Mouse (Mus musculus) C2C12 (cell line): ENCODE results near the gene Arhgap27. TPM values are rescaled to one million over a fixed set of nuclear protein-coding genes. Genes with fewer than 3 reads are reported as not detected.

Experiments
- H3K27me3 ChIP-seq: one replicate; pipeline ENCODE4 v1.6.1; 2011; ENCODE audit not compliant: control insufficient read depth, insufficient read depth, insufficient read length
- H3K36me3 ChIP-seq: one replicate; pipeline ENCODE4 v1.6.1; 2011; ENCODE audit not compliant: control insufficient read depth, insufficient read depth
- H3K4me3 ChIP-seq: one replicate; pipeline ENCODE4 v1.5.1; 2011; ENCODE audit warnings: mild to moderate bottlenecking, control low read depth; ENCODE audit not compliant: poor library complexity, insufficient read depth, severe bottlenecking
- H3K79me2 ChIP-seq: one replicate; pipeline ENCODE4 v1.6.1; 2011; ENCODE audit not compliant: control insufficient read depth, insufficient read depth
- H3K79me3 ChIP-seq: one replicate; pipeline ENCODE4 v1.6.1; 2011; ENCODE audit warnings: low read depth, control low read depth
- H3ac ChIP-seq: one replicate; pipeline ENCODE3; 2011; ENCODE audit warnings: low read depth; ENCODE audit not compliant: control insufficient read depth, insufficient read length
- CEBPB ChIP-seq: IDR thresholded peaks from one replicate; pipeline ENCODE4 v1.6.1; 2011; ENCODE audit warnings: low read depth, mild to moderate bottlenecking, control low read depth, moderate library complexity
- CTCF ChIP-seq: IDR thresholded peaks from one replicate; pipeline ENCODE4 v1.5.1; 2011; ENCODE audit not compliant: control insufficient read depth, insufficient read depth, insufficient read length
- FOSL1 ChIP-seq: IDR thresholded peaks from one replicate; pipeline ENCODE4 v1.8.0; 2011; ENCODE audit warnings: mild to moderate bottlenecking, low read length; ENCODE audit not compliant: poor library complexity, insufficient read depth, severe bottlenecking
- MAX ChIP-seq: IDR thresholded peaks from one replicate; pipeline ENCODE4 v1.6.1; 2011; ENCODE audit warnings: mild to moderate bottlenecking, control low read depth
- MYOD1 ChIP-seq: IDR thresholded peaks from one replicate; pipeline ENCODE4 v1.6.1; 2011; ENCODE audit warnings: low read depth; ENCODE audit not compliant: control insufficient read depth, insufficient read length
- MYOG ChIP-seq: IDR thresholded peaks from one replicate; pipeline ENCODE4 v1.6.1; 2011; ENCODE audit not compliant: control insufficient read depth, insufficient read length; ENCODE audit errors: extremely low read depth
- USF1 ChIP-seq: IDR thresholded peaks from one replicate; pipeline ENCODE4 v1.6.1; 2011; ENCODE audit warnings: low read depth, mild to moderate bottlenecking, control low read depth, moderate library complexity
- long read RNA-seq, 2 experiments: library from polyadenylated mRNA; unstranded; transcript quantifications; one replicate each; pipeline ENCODE4 v2.0.0; 2019 to 2020
- polyA plus RNA-seq: library from polyadenylated mRNA; unstranded; fragments of >200 nt; fragmentation: generic; extraction: Trizol; gene quantifications from one replicate; pipeline ENCODE4 v1.2.1, GENCODE M21; 2012; ENCODE audit warnings: missing spikeins

The Arhgap27 gene
- 0.19 TPM for polyA plus RNA-seq
- long read RNA-seq, experiment 1 = 0 reads
- long read RNA-seq, experiment 2, partial matches to known transcripts = 0 of 2 reads
- long read RNA-seq, experiment 2, other reads (novel, unspliced or antisense) = 2 of 2 reads

DNA sequence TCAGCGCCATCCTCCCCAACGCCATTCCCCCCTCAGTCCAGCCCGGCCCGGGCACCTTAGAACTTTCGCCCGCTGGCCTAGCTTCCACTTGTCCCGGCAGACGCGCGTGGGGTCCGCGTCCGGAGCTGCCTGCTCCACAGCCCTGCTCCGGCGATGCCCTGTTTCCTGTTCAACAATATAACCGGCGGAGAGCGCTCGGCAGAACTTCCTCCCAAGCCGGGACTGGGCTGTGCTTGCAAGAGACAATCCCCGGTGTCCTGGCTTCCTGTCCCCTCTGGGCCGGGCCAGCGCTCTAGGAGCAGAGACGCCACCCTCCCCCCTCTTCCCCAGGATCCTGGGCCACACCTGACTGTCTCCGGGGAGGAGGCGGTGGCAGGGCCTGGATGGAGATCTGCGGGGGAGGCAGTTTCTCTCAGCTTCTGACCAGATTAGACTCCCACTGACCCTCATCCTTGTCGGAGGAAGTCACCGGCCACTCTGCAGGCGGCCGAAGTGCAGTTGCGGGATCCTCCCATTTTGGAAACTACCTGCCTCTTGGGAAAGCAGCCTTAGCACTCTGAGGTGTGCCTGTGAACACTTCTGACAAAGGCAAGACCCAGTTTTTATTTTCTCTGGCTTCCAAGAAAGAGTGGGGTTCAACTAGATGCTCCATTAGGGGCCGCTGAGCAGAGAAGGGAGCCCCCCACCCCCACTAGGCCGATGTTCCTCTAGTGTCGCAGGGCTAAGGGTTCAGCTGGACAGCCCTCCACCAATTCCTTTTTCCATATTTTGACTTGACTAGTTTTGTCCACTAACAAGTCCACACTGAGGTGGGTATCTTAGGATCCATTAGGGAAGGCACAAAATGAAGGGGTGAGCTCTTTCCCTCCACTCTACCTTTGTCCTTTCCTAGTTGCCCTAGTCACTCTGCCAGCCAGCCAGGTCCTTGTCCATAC lies at the start of gene Arhgap27:
TSS of gene Arhgap27 (minus strand) at position 479 of the 935 bp plus-strand sequence.
- TF ChIP-seq MAX (no peak), USF1 (no peak), MYOG (no peak), CEBPB (no peak), CTCF (no peak), MYOD1 (no peak), FOSL1 (no peak)
- no peak within 1 kb of the TSS for H3K4me3 ChIP-seq
- no peaks in the 10 kb centered on the region for H3K27me3 ChIP-seq
- peaks cover 5% of the 10 kb centered on the region for H3K36me3 ChIP-seq
- no peak within 1 kb of the TSS for H3ac ChIP-seq
- H3K79me2 ChIP-seq = no peaks in the 10 kb centered on the region
- H3K79me3 ChIP-seq = no peaks in the 10 kb centered on the region

DNA sequence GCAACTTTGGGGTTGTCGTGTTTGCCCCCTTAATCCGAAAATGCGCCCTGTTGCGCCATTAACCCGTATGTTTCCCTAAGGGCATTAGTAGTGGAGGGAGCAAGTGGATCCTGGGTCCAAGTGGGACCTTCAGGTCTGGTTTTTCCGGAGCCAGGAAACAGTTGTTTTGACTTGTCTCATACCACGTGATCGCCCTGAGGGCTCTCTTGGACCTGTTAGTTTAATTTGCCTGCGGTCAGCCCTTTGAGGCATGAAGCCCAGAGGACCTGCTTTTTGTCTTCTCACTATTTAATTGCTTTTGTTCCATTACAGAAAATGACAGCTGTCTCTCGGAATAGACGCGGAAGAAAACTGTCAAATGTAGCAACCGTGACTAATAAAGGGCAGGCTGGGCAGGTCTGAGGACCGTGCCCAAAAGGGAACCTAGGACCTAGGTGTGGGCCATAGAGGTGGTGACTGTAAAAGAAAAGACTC lies 49.5 kb upstream of the Arhgap27 start:
- peaks cover 4% of the 10 kb centered on the region for H3K27me3 ChIP-seq
- peak overlapping the region; percentile 85 for H3K4me3 ChIP-seq
- peaks cover 17% of the 10 kb centered on the region for H3K79me3 ChIP-seq
- peaks cover 5% of the 10 kb centered on the region for H3K36me3 ChIP-seq
- TF ChIP-seq MAX (peak; percentile 18), USF1 (peak; percentile 34), MYOD1 (no peak), CTCF (no peak)
- peak overlapping the region; percentile 38 for H3ac ChIP-seq
- H3K79me2 ChIP-seq = peaks cover 36% of the 10 kb centered on the region

GRCm38 (mm10) chr11:103411981-103412949 lies 48.8 kb upstream of the Arhgap27 start, which contains the start of gene Plekhm1:
Gene Plekhm1 (minus strand): TSS chr11:103412687.
- peaks cover 5% of the 10 kb centered on the region for H3K36me3 ChIP-seq
- H3ac ChIP-seq = peak within 1 kb of the TSS; percentile 65
- peaks cover 36% of the 10 kb centered on the region for H3K79me2 ChIP-seq
- no peak for TF ChIP-seq USF1
- TF ChIP-seq CTCF = no peak
- no peak for TF ChIP-seq MYOG
- no peak for TF ChIP-seq MYOD1
- TF ChIP-seq FOSL1 = no peak
- TF ChIP-seq MAX = no peak
- no peak for TF ChIP-seq CEBPB
- H3K4me3 ChIP-seq = peak within 1 kb of the TSS; percentile 85
- H3K27me3 ChIP-seq = peaks cover 4% of the 10 kb centered on the region
- peaks cover 17% of the 10 kb centered on the region for H3K79me3 ChIP-seq

GRCm38 (mm10) chr11:103411301-103411700 lies 47.8 kb upstream of the Arhgap27 start:
- Histone ChIP-seq H3K4me3 (no peak overlapping the region), H3K27me3 (peaks cover 4% of the 10 kb centered on the region), H3ac (no peak overlapping the region), H3K79me2 (peaks cover 36% of the 10 kb centered on the region), H3K79me3 (peaks cover 17% of the 10 kb centered on the region), H3K36me3 (peaks cover 5% of the 10 kb centered on the region)
- TF ChIP-seq CTCF (no peak), MAX (no peak), CEBPB (no peak), USF1 (no peak), MYOG (no peak), FOSL1 (no peak), MYOD1 (no peak)

DNA sequence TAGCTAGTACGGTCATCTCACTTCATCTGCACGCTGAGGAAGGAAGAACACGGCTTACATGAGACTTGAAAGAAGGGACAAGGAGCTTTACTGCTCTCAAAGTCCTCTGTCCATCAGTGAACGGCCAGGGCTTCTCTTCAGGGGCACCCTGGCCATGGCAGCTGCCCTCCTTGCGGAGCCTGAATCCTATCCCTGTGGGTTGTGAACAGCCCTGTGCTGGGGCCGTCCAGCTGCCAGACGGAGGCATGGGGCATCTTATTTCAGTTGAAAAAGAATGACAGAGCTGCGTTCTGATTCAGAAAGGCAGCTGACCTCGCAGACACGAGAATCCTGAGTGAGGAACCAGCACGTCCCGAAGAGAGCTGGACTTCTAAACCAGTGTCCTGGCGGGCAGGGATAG lies 45.4 kb upstream of the Arhgap27 start:
- Histone ChIP-seq H3K4me3 (no peak overlapping the region), H3ac (no peak overlapping the region), H3K27me3 (no peaks in the 10 kb centered on the region), H3K79me2 (peaks cover 41% of the 10 kb centered on the region), H3K79me3 (peaks cover 17% of the 10 kb centered on the region), H3K36me3 (peaks cover 8% of the 10 kb centered on the region)
- no peak for TF ChIP-seq USF1
